Mouse (Mus musculus): Measurements from ENCODE around the gene Plcb1. TPM values are rescaled to one million over a fixed set of nuclear protein-coding genes. Genes with fewer than 3 reads are reported as not detected.

Plcb1 gene
- total RNA-seq, 1 experiment = 0.89 TPM

DNA sequence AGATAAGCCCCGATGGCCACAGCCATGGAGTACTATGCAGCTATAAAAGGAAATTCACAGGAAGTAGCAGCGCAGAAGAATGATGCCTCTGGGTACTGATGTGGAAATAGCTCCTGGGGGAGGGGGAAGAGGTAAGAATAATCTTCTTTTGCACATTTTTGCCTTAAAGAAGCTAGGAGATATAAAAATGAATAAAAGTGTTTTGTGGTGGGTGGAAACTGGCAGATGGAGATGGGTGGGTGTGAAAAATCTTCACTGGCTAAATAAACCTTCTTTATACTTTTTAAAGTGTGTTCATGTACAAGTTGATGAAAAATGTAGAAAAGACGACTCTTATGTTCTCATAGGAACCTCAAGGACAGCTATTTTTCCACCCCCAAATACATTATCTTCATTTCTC, 60.7 kb downstream of the Plcb1 start:
- no peak overlapping the region for H3K4me3 ChIP-seq (ENCODE audit: insufficient read depth in 1 of 2, low read depth in 1 of 2, low read length in 2 of 2, poor library complexity in 1 of 2, severe bottlenecking in 1 of 2)
- in situ Hi-C loops (cut with MboI; ENCODE audit: low sequenced_read_pairs in 2 of 2, unreplicated experiment in 2 of 2) = no loop called here

GRCm38 (mm10) chr2:134851189-134852171, 65.6 kb downstream of the Plcb1 start:
- Histone ChIP-seq H3K4me3 (ENCODE audit: insufficient read depth in 1 of 2, low read depth in 1 of 2, low read length in 2 of 2, poor library complexity in 1 of 2, severe bottlenecking in 1 of 2) (no peak overlapping the region), H3K4me1 (ENCODE audit: control insufficient read depth in 2 of 2, insufficient read depth in 2 of 2, low read length in 2 of 2, poor library complexity in 1 of 2) (no peaks in the 10 kb centered on the region), H3K27ac (ENCODE audit: insufficient read depth, low read depth, low read length, poor library complexity, severe bottlenecking) (no peak overlapping the region), H3K36me3 (ENCODE audit: control insufficient read depth, insufficient read depth, low read length, poor library complexity, severe bottlenecking) (no peaks in the 10 kb centered on the region), H3K9ac (ENCODE audit: insufficient read depth, low read depth, low read length, poor library complexity, severe bottlenecking) (no peak overlapping the region), H3K9me3 (ENCODE audit: control insufficient read depth, insufficient read depth, low read depth, low read length) (no peaks in the 10 kb centered on the region)
- DNase-seq (ENCODE audit: low read depth, low spot score) = no peak
- in situ Hi-C loops (cut with MboI; ENCODE audit: low sequenced_read_pairs in 2 of 2, unreplicated experiment in 2 of 2) = no loop called here
- TF ChIP-seq MAFK (IDR thresholded peaks at IDR 0.05; ENCODE audit: insufficient read depth, low read depth, low read length) (no peak), CHD2 (IDR thresholded peaks at IDR 0.05; ENCODE audit: low read depth, low read length) (no peak), HCFC1 (IDR thresholded peaks at IDR 0.05; ENCODE audit: borderline replicate concordance, insufficient read depth, low read length) (no peak), ZC3H11A (IDR thresholded peaks at IDR 0.05; ENCODE audit: borderline replicate concordance, low read depth, low read length) (no peak), ZNF384 (IDR thresholded peaks at IDR 0.05; ENCODE audit: low read depth, low read length) (no peak)

More for the DNA sequence above, 60.7 kb downstream of the Plcb1 start:
- Histone ChIP-seq H3K4me1 (ENCODE audit: control insufficient read depth in 2 of 2, insufficient read depth in 2 of 2, low read length in 2 of 2, poor library complexity in 1 of 2) (no peaks in the 10 kb centered on the region), H3K9me3 (ENCODE audit: control insufficient read depth, insufficient read depth, low read depth, low read length) (no peaks in the 10 kb centered on the region), H3K9ac (ENCODE audit: insufficient read depth, low read depth, low read length, poor library complexity, severe bottlenecking) (no peak overlapping the region), H3K36me3 (ENCODE audit: control insufficient read depth, insufficient read depth, low read length, poor library complexity, severe bottlenecking) (no peaks in the 10 kb centered on the region), H3K27ac (ENCODE audit: insufficient read depth, low read depth, low read length, poor library complexity, severe bottlenecking) (no peak overlapping the region)
- no peak for DNase-seq (ENCODE audit: low read depth, low spot score)
- TF ChIP-seq MAFK (IDR thresholded peaks at IDR 0.05; ENCODE audit: insufficient read depth, low read depth, low read length) = no peak
- no peak for TF ChIP-seq ZNF384 (IDR thresholded peaks at IDR 0.05; ENCODE audit: low read depth, low read length)
- no peak for TF ChIP-seq HCFC1 (IDR thresholded peaks at IDR 0.05; ENCODE audit: borderline replicate concordance, insufficient read depth, low read length)
- TF ChIP-seq CHD2 (IDR thresholded peaks at IDR 0.05; ENCODE audit: low read depth, low read length) = no peak
- no peak for TF ChIP-seq ZC3H11A (IDR thresholded peaks at IDR 0.05; ENCODE audit: borderline replicate concordance, low read depth, low read length)

GRCm38 (mm10) chr2:134856239-134856638, 70.4 kb downstream of the Plcb1 start:
- Histone ChIP-seq H3K4me3 (ENCODE audit: insufficient read depth in 1 of 2, low read depth in 1 of 2, low read length in 2 of 2, poor library complexity in 1 of 2, severe bottlenecking in 1 of 2) (no peak overlapping the region), H3K4me1 (ENCODE audit: control insufficient read depth in 2 of 2, insufficient read depth in 2 of 2, low read length in 2 of 2, poor library complexity in 1 of 2) (no peaks in the 10 kb centered on the region)
- in situ Hi-C loops (cut with MboI; ENCODE audit: low sequenced_read_pairs in 2 of 2, unreplicated experiment in 2 of 2) = no loop called here

DNA sequence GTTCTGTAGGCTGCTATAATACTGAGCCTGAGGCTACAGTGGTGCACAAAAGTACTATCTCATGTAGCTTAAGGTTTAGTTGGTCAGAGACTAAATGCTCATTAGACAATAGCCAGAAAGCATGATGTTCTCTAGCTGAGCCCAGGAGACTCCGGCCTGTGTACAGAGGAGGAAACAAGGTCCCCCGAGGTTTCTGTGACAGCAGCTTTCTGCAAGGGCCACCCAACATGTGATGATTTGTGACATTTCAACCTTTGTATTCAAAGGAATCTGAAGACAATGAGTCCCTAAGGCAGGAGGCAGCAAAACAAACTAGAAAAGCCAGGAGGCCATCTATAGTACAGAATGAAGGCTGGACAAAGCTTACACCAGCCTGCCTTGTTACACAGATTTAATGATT, 70.8 kb downstream of the Plcb1 start:
- H3K9ac ChIP-seq (ENCODE audit: insufficient read depth, low read depth, low read length, poor library complexity, severe bottlenecking) = no peak overlapping the region
- no peak for DNase-seq (ENCODE audit: low read depth, low spot score)
- no peak overlapping the region for H3K4me3 ChIP-seq (ENCODE audit: insufficient read depth in 1 of 2, low read depth in 1 of 2, low read length in 2 of 2, poor library complexity in 1 of 2, severe bottlenecking in 1 of 2)
- H3K9me3 ChIP-seq (ENCODE audit: control insufficient read depth, insufficient read depth, low read depth, low read length) = no peaks in the 10 kb centered on the region
- TF ChIP-seq ZNF384 (IDR thresholded peaks at IDR 0.05; ENCODE audit: low read depth, low read length) (no peak), HCFC1 (IDR thresholded peaks at IDR 0.05; ENCODE audit: borderline replicate concordance, insufficient read depth, low read length) (no peak), CHD2 (IDR thresholded peaks at IDR 0.05; ENCODE audit: low read depth, low read length) (no peak), MAFK (IDR thresholded peaks at IDR 0.05; ENCODE audit: insufficient read depth, low read depth, low read length) (no peak), ZC3H11A (IDR thresholded peaks at IDR 0.05; ENCODE audit: borderline replicate concordance, low read depth, low read length) (no peak)
- H3K36me3 ChIP-seq (ENCODE audit: control insufficient read depth, insufficient read depth, low read length, poor library complexity, severe bottlenecking) = no peaks in the 10 kb centered on the region
- H3K4me1 ChIP-seq (ENCODE audit: control insufficient read depth in 2 of 2, insufficient read depth in 2 of 2, low read length in 2 of 2, poor library complexity in 1 of 2) = no peaks in the 10 kb centered on the region
- in situ Hi-C loops (cut with MboI; ENCODE audit: low sequenced_read_pairs in 2 of 2, unreplicated experiment in 2 of 2) = no loop called here
- no peak overlapping the region for H3K27ac ChIP-seq (ENCODE audit: insufficient read depth, low read depth, low read length, poor library complexity, severe bottlenecking)

More at GRCm38 (mm10) chr2:134856239-134856638, 70.4 kb downstream of the Plcb1 start:
- Histone ChIP-seq H3K9me3 (ENCODE audit: control insufficient read depth, insufficient read depth, low read depth, low read length) (no peaks in the 10 kb centered on the region), H3K36me3 (ENCODE audit: control insufficient read depth, insufficient read depth, low read length, poor library complexity, severe bottlenecking) (no peaks in the 10 kb centered on the region), H3K27ac (ENCODE audit: insufficient read depth, low read depth, low read length, poor library complexity, severe bottlenecking) (no peak overlapping the region), H3K9ac (ENCODE audit: insufficient read depth, low read depth, low read length, poor library complexity, severe bottlenecking) (no peak overlapping the region)
- no peak for DNase-seq (ENCODE audit: low read depth, low spot score)
- TF ChIP-seq MAFK (IDR thresholded peaks at IDR 0.05; ENCODE audit: insufficient read depth, low read depth, low read length) (no peak), HCFC1 (IDR thresholded peaks at IDR 0.05; ENCODE audit: borderline replicate concordance, insufficient read depth, low read length) (no peak), ZNF384 (IDR thresholded peaks at IDR 0.05; ENCODE audit: low read depth, low read length) (no peak), ZC3H11A (IDR thresholded peaks at IDR 0.05; ENCODE audit: borderline replicate concordance, low read depth, low read length) (no peak), CHD2 (IDR thresholded peaks at IDR 0.05; ENCODE audit: low read depth, low read length) (no peak)
